Mouse (Mus musculus) hindbrain, embryonic 14.5 days (tissue): ENCODE measurements around the gene Gas2l3. TPM values are rescaled to one million over a fixed set of nuclear protein-coding genes. Genes with fewer than 3 reads are reported as not detected.

ENCODE experiments used
- polyA plus RNA-seq: library from polyadenylated mRNA; unstranded; fragments of >200 nt; fragmentation: Nextera tagmentation; extraction: Ambion mirVana; gene quantifications from 2 replicates; pipeline ENCODE4 v1.2.1, GENCODE M21; 2014

Gene Gas2l3
- polyA plus RNA-seq, 1 experiment from 2014 or later, result 6.3 TPM

Other genes starting within 250 kb of the Gas2l3 start
- 9.3 and 12.8 TPM in 2 replicates for gene Ano4, start 99.2 kb downstream of the Gas2l3 start, polyA plus RNA-seq
- 0.12 TPM in 1 of 2 replicates, not detected in the other for gene Nr1h4, start 89.6 kb upstream of the Gas2l3 start, polyA plus RNA-seq
- gene Slc17a8, start 177.3 kb upstream of the Gas2l3 start, polyA plus RNA-seq, result 1.4 and 1.9 TPM in 2 replicates
- 15.6 and 18.5 TPM in 2 replicates for gene Scyl2, start 242.3 kb upstream of the Gas2l3 start, polyA plus RNA-seq